Mouse (Mus musculus) cerebellum, adult 2 months (tissue): ENCODE measurements around the gene Casd1.

Source experiments
- CTCF ChIP-seq: fragments of 200-500 bp; IDR thresholded peaks from 2 replicates; pipeline ENCODE4 v1.5.1; 2011; ENCODE audit warnings: low read depth, mild to moderate bottlenecking, control low read depth, low read length, moderate library complexity, borderline replicate concordance; ENCODE audit not compliant: insufficient read depth
- POLR2A ChIP-seq: fragments of 200-500 bp; IDR thresholded peaks from 2 replicates; pipeline ENCODE4 v1.6.1; 2011; ENCODE audit warnings: low read length, control low read depth, borderline replicate concordance; ENCODE audit not compliant: insufficient read depth

GRCm38 (mm10) chr6:4588722-4589121 is 11.9 kb upstream of the Casd1 start:
- no peak for TF ChIP-seq CTCF
- TF ChIP-seq POLR2A, result no peak
